Mouse (Mus musculus): ENCODE measurements around the gene Rara.
"Not testable (repeated sequence)": the region's sequence is repeated elsewhere in the genome, so short reads cannot be mapped to it uniquely, and the experiment has no call there.

Gene Rara

GRCm38 (mm10) chr11:98970191-98970925 is 42.7 kb downstream of the Rara start:
- DNase-seq, result peak in 1 of 2 experiments; percentile 15

GRCm38 (mm10) chr11:98971316-98972031 is 43.9 kb downstream of the Rara start:
- DNase-seq, result peak; percentile 72 to 77

GRCm38 (mm10) chr11:98972215-98972614 is 44.6 kb downstream of the Rara start:
- DNase-seq, result peak; percentile 92 to 94

GRCm38 (mm10) chr11:98972801-98973360 is 45.3 kb downstream of the Rara start:
- DNase-seq, result no peak

- peak in 1 of 2 experiments; percentile 50 for DNase-seq
These were observed 46.0 kb downstream of the Rara start for GRCm38 (mm10) chr11:98973584-98973983.

- no peak for DNase-seq
These were observed 46.6 kb downstream of the Rara start for GRCm38 (mm10) chr11:98974213-98974612.

GRCm38 (mm10) chr11:98974871-98975719 is 47.5 kb downstream of the Rara start:
- DNase-seq, result peak; percentile 82 to 84

- DNase-seq, result no peak
These were observed 51.0 kb downstream of the Rara start for GRCm38 (mm10) chr11:98978526-98979148.

- no peak for DNase-seq
These were observed 51.7 kb downstream of the Rara start for GRCm38 (mm10) chr11:98979356-98979755.

GRCm38 (mm10) chr11:98981289-98981996 is 53.8 kb downstream of the Rara start:
- DNase-seq, result no peak

- peak; percentile 76 to 78 for DNase-seq
These were observed 54.6 kb downstream of the Rara start for GRCm38 (mm10) chr11:98981997-98982772.

GRCm38 (mm10) chr11:98982773-98983133 is 55.1 kb downstream of the Rara start, which contains the start of gene Gjd3:
Gene Gjd3 (minus strand): TSS chr11:98983016.
- DNase-seq, result no peak

- DNase-seq, result no peak
These were observed 55.9 kb downstream of the Rara start for GRCm38 (mm10) chr11:98983551-98983950.

GRCm38 (mm10) chr11:98985542-98985941 is 57.9 kb downstream of the Rara start:
- no peak for DNase-seq

- DNase-seq, result not testable (repeated sequence)
These were observed 60.6 kb downstream of the Rara start for GRCm38 (mm10) chr11:98988260-98988659.

GRCm38 (mm10) chr11:98990866-98991265 is 63.2 kb downstream of the Rara start:
- no peak for DNase-seq

GRCm38 (mm10) chr11:98995987-98996386 is 68.4 kb downstream of the Rara start:
- no peak for DNase-seq

- no peak for DNase-seq
These were observed 70.0 kb downstream of the Rara start for GRCm38 (mm10) chr11:98997659-98998058.

- no peak for DNase-seq
These were observed 71.2 kb downstream of the Rara start for GRCm38 (mm10) chr11:98998776-98999175.

GRCm38 (mm10) chr11:98999243-98999642 is 71.6 kb downstream of the Rara start:
- DNase-seq, result no peak

GRCm38 (mm10) chr11:99006788-99007187 is 79.2 kb downstream of the Rara start:
- no peak for DNase-seq
